Mouse (Mus musculus) kidney, embryonic 14.5 days (tissue): Measurements from ENCODE around the gene Olfr750. TPM values are rescaled to one million over a fixed set of nuclear protein-coding genes. Genes with fewer than 3 reads are reported as not detected.

ENCODE experiments used
- ATAC-seq: fragments of 200-750 bp; cut with Nextera tagmentation; 2 replicates; pipeline ENCODE4 v1.8.0; 2017; ENCODE audit warnings: moderate number of reproducible peaks, mild to moderate bottlenecking, moderate TSS enrichment, moderate library complexity; ENCODE audit not compliant: low FRiP score, low TSS enrichment
- H3K27ac ChIP-seq: fragments of 300-500 bp; sonication (generic); 2 replicates; pipeline ENCODE4 v1.5.1; 2014; ENCODE audit warnings: low read depth, mild to moderate bottlenecking, low read length, moderate library complexity, mixed read lengths
- H3K27me3 ChIP-seq: fragments of 300-500 bp; sonication (generic); 2 replicates; pipeline ENCODE4 v1.6.1; 2014; ENCODE audit warnings: mild to moderate bottlenecking, low read length; ENCODE audit not compliant: control insufficient read depth, insufficient read depth
- H3K36me3 ChIP-seq: fragments of 300-500 bp; sonication (generic); 2 replicates; pipeline ENCODE4 v1.6.1; 2014; ENCODE audit warnings: low read length, mixed read lengths; ENCODE audit not compliant: control insufficient read depth, insufficient read depth
- H3K4me1 ChIP-seq: fragments of 300-500 bp; sonication (generic); 2 replicates; pipeline ENCODE4 v1.6.1; 2014; ENCODE audit warnings: low read length, mixed read lengths; ENCODE audit not compliant: control insufficient read depth, insufficient read depth
- H3K4me2 ChIP-seq: fragments of 300-500 bp; sonication (generic); replicated peaks from 2 replicates; pipeline ENCODE4 v1.6.1; 2014; ENCODE audit warnings: low read depth, mild to moderate bottlenecking, low read length
- H3K4me3 ChIP-seq: fragments of 300-500 bp; sonication (generic); 2 replicates; pipeline ENCODE4 v1.5.1; 2014; ENCODE audit warnings: mild to moderate bottlenecking, low read length
- H3K9ac ChIP-seq: fragments of 300-500 bp; sonication (generic); 2 replicates; pipeline ENCODE4 v1.6.1; 2014; ENCODE audit warnings: low read depth, mild to moderate bottlenecking, low read length, moderate library complexity
- H3K9me3 ChIP-seq: fragments of 300-500 bp; sonication (generic); 2 replicates; pipeline ENCODE4 v1.6.1; 2016; ENCODE audit warnings: low read length; ENCODE audit not compliant: control insufficient read depth
- WGBS: fragments of 180-500 bp; shearing (Covaris S2); extraction: QIAGEN DNeasy Blood & Tissue Kit; methylation state at CpG from one replicate; pipeline ENCODE4 v1.1.7; 2014; 5-methylcytosine and 5-hydroxymethylcytosine counted together
- polyA plus RNA-seq: library from polyadenylated mRNA; unstranded; fragments of >200 nt; fragmentation: Nextera tagmentation; extraction: Ambion mirVana; gene quantifications from 2 replicates; pipeline ENCODE4 v1.2.1, GENCODE M21; 2014

Olfr750 gene
- polyA plus RNA-seq, 1 experiment from 2014 or later = not detected

- Histone ChIP-seq H3K9ac (peak overlapping the region; percentile 66), H3K27me3 (no peaks in the 10 kb centered on the region), H3K27ac (peak overlapping the region; percentile 84), H3K9me3 (no peaks in the 10 kb centered on the region), H3K36me3 (no peaks in the 10 kb centered on the region), H3K4me1 (peaks cover 7% of the 10 kb centered on the region; the same call in 1 of the 2 replicates), H3K4me3 (peak overlapping the region; percentile 71), H3K4me2 (peak overlapping the region; percentile 72)
- ATAC-seq = peak; percentile 56
- WGBS = under 1% methylated on average over 27 of the region's 27 CpGs
These were observed 16.0 kb upstream of the Olfr750 start for GRCm38 (mm10) chr14:51090077-51090781.

GRCm38 (mm10) chr14:51089674-51090076, 15.4 kb upstream of the Olfr750 start:
- WGBS = 0% methylated on average over 15 of the region's 15 CpGs

GRCm38 (mm10) chr14:51088970-51089673, 14.9 kb upstream of the Olfr750 start:
- Histone ChIP-seq H3K4me1 (peaks cover 7% of the 10 kb centered on the region; the same call in 1 of the 2 replicates), H3K9me3 (no peaks in the 10 kb centered on the region), H3K27me3 (no peaks in the 10 kb centered on the region), H3K9ac (peak overlapping the region; percentile 66), H3K36me3 (no peaks in the 10 kb centered on the region), H3K4me2 (peak overlapping the region; percentile 72), H3K27ac (peak overlapping the region; percentile 81), H3K4me3 (peak overlapping the region; percentile 71)
- ATAC-seq = peak; percentile 94
- under 1% methylated on average over 34 of the region's 34 CpGs for WGBS

More at GRCm38 (mm10) chr14:51089674-51090076, 15.4 kb upstream of the Olfr750 start:
- H3K4me3 ChIP-seq = peak overlapping the region; percentile 71
- no peaks in the 10 kb centered on the region for H3K36me3 ChIP-seq
- no peaks in the 10 kb centered on the region for H3K9me3 ChIP-seq
- no peak; the same call in 1 of the 2 replicates for ATAC-seq
- H3K9ac ChIP-seq = peak overlapping the region; percentile 66
- no peaks in the 10 kb centered on the region for H3K27me3 ChIP-seq
- peak overlapping the region; percentile 72 for H3K4me2 ChIP-seq
- peak overlapping the region; percentile 84 for H3K27ac ChIP-seq
- peaks cover 7% of the 10 kb centered on the region; the same call in 1 of the 2 replicates for H3K4me1 ChIP-seq

GRCm38 (mm10) chr14:51088166-51088969, 14.1 kb upstream of the Olfr750 start:
- Histone ChIP-seq H3K36me3 (no peaks in the 10 kb centered on the region), H3K4me3 (peak overlapping the region; percentile 71), H3K27me3 (no peaks in the 10 kb centered on the region), H3K4me2 (peak overlapping the region; percentile 72), H3K27ac (peak overlapping the region; percentile 81), H3K9ac (peak overlapping the region; percentile 66), H3K9me3 (no peaks in the 10 kb centered on the region), H3K4me1 (peaks cover 7% of the 10 kb centered on the region; the same call in 1 of the 2 replicates)
- under 1% methylated on average over 23 of the region's 23 CpGs for WGBS
- peak; percentile 26 for ATAC-seq

GRCm38 (mm10) chr14:51087762-51088161, 13.5 kb upstream of the Olfr750 start:
- Histone ChIP-seq H3K27me3 (no peaks in the 10 kb centered on the region), H3K9me3 (no peaks in the 10 kb centered on the region), H3K9ac (no peak overlapping the region; the same call in 1 of the 2 replicates), H3K4me3 (peak overlapping the region; percentile 71), H3K27ac (no peak overlapping the region), H3K36me3 (no peaks in the 10 kb centered on the region), H3K4me1 (peaks cover 7% of the 10 kb centered on the region; the same call in 1 of the 2 replicates), H3K4me2 (peak overlapping the region; percentile 72)
- WGBS = 10% methylated on average over 9 of the region's 9 CpGs
- ATAC-seq = no peak

GRCm38 (mm10) chr14:51085911-51086310, 11.7 kb upstream of the Olfr750 start:
- WGBS = 85% methylated on average over 4 of the region's 4 CpGs
- ATAC-seq = no peak

GRCm38 (mm10) chr14:51085086-51085485, 10.9 kb upstream of the Olfr750 start:
- ATAC-seq = no peak
- no peak overlapping the region for H3K4me2 ChIP-seq
- no peaks in the 10 kb centered on the region for H3K36me3 ChIP-seq
- H3K4me1 ChIP-seq = 0 out of 2 replicates have a peak, but pooled peaks cover 3% of the 10 kb centered on the region
- no peaks in the 10 kb centered on the region for H3K9me3 ChIP-seq
- H3K4me3 ChIP-seq = no peak overlapping the region
- H3K9ac ChIP-seq = no peak overlapping the region
- peaks cover 4% of the 10 kb centered on the region; the same call in 1 of the 2 replicates for H3K27me3 ChIP-seq
- no peak overlapping the region for H3K27ac ChIP-seq
- 71% methylated on average over 2 of the region's 2 CpGs for WGBS

More at GRCm38 (mm10) chr14:51085911-51086310, 11.7 kb upstream of the Olfr750 start:
- H3K27ac ChIP-seq = no peak overlapping the region
- H3K4me1 ChIP-seq = 0 out of 2 replicates have a peak, but pooled peaks cover 3% of the 10 kb centered on the region
- no peak overlapping the region for H3K9ac ChIP-seq
- no peak overlapping the region for H3K4me2 ChIP-seq
- H3K9me3 ChIP-seq = no peaks in the 10 kb centered on the region
- no peak overlapping the region for H3K4me3 ChIP-seq
- H3K27me3 ChIP-seq = no peaks in the 10 kb centered on the region
- H3K36me3 ChIP-seq = no peaks in the 10 kb centered on the region

GRCm38 (mm10) chr14:51083805-51084204, 9.6 kb upstream of the Olfr750 start:
- H3K4me1 ChIP-seq = 0 out of 2 replicates have a peak, but pooled peaks cover 3% of the 10 kb centered on the region
- no peak for ATAC-seq
- H3K9ac ChIP-seq = 0 out of 2 replicates have a peak overlapping the region, but pooled peaks have one; percentile 1
- 9% methylated on average over 7 of the region's 7 CpGs for WGBS
- no peaks in the 10 kb centered on the region for H3K36me3 ChIP-seq
- peaks cover 6% of the 10 kb centered on the region; the same call in 1 of the 2 replicates for H3K27me3 ChIP-seq
- H3K4me2 ChIP-seq = peak overlapping the region; percentile 65
- no peaks in the 10 kb centered on the region for H3K9me3 ChIP-seq
- peak overlapping the region; percentile 50 for H3K4me3 ChIP-seq
- H3K27ac ChIP-seq = no peak overlapping the region
